Mouse (Mus musculus) T-cell, adult 2 months (primary cell): Measurements from ENCODE around the gene Atp13a1.

Experiments used
- DNase-seq: peaks from one replicate; pipeline ENCODE4 v3.0.0; 2022; ENCODE audit warnings: low spot score

Atp13a1 gene

DNA sequence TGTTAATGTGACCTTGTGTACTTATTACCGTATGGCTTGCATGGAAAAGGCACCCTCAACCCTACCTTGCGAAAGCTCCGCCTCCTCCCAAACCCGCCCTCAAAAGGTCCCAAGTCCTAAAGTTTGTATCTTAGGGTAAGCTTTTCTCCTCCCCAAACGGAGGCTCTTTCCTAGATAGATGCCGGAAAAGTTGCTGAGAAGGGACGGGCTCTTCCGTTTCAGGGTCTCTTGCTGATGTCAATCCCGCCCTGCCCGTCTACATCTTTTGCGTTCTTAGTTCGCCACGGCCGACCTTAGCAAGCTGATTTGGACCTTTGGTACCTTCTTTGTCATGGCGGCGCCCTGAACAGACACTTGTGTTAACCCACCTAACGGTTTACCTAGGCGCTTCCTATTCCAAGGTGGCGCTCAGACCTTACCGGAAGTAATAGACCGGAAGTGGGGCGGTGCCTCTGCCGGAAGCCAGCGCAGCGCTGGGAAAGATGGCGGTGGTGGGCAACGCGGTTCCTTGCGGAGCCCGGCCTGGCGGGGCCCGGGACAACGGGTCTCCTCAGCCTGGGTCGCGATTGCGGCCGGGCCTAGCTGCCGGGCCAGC, at the start of gene Atp13a1, which contains the start of gene Zfp866:
Atp13a1 (plus strand) TSS at position 391 of the 595 bp plus-strand sequence.
Zfp866 (minus strand) TSS at position 406 of the 595 bp plus-strand sequence.
- peak; percentile 92 for DNase-seq

DNA sequence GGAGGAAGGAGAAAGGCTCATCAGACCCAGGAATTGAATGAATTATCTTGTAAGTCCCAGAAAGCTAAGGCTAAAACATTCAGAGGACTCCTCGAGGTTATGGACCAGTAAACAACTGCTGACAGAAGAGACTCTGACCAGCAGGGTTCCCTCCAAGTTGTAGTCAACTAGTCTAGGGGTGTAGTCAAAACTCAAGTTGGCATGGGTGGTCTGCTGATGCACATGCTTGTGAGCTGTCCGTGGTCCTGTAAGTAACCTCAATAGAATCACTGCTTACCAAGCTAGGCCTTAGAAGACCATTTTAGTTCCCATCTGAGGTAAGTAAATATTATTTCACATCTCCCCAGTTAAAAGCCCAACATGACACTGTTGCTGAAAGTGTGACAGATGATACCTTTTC, 49.7 kb upstream of the Atp13a1 start:
- DNase-seq: no peak

DNA sequence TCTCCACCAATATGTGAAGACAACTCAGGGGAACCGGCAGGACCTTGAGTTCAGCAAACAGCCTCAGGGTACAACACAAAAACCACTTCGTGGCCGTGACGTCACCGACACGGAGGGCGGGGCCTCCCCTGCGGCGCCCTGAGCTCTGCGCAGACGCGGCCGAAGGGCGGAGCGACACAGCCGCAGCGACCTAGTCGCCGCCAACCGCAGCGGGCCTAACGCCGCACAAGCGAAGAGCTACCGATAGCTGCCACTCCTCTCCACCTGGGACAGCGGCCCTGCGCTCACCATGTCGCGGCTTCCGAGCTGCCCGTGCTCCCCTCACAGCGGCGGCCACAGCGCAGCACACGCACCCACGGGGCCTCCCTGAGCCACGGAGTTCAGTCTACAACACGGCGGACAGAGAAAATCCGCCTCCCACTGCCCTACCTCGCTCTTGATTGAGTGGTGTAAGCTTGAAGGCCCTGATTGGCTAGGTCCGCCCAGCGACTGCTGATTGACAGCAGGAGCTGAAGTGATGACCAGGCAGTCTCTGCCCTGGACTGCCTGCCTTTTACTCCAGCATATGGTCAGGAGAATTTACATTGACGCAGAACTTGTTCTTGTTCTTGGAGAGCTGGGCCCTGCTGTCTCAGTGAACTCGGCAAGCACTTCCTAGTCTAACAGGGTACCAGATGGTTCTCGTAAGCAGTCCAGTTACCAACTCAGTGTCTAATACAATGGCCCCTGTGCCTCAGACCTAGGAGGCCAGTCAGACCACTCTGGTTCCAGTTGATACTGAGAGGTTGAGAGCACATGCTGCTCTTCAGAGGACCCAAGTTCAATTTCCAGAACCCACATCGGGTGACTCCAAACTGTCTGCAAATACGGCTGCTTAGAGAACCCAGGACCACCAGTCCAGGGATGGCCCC, 41.2 kb upstream of the Atp13a1 start, which contains the start of gene Zfp963:
Zfp963 (minus strand) TSS at position 427 of the 911 bp plus-strand sequence.
- DNase-seq: peak; percentile 97

DNA sequence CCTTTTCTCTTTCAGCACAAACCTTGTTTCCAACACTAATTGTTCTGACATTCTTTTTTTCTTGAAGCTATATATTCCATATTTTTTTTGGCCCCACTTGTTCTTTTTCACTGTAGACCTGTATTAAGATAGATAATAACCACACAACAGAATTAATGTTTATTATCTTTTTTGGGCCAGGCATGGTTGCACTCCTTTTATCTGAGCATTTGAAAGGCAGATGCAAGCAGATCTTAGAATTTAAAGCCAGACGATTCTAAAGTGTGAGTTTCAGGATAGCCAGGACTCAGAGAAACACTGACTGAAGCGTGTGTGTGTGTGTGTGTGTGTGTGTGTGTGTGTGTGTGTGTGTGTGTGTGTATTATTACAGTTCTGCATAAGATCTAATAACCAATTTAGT, 38.5 kb upstream of the Atp13a1 start:
- DNase-seq: no peak

DNA sequence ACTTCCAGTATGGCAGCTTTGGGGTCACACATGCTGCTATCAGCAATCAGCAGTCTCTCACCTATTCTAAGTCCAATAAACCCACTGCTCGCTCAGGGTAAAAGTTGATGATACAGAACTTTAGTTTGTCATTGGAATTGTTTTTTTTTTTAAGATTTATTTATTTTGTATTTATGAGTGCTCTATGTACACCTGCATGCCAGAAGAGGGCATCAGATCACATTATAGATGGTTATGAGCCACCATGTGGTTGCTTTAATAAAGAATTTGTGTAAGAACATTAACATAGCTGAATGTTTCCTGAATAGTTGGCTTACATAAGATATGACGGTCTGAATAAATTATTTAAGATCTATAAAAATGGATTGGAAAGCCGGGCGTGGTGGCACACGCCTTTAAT, 32.6 kb upstream of the Atp13a1 start:
- DNase-seq: no peak

DNA sequence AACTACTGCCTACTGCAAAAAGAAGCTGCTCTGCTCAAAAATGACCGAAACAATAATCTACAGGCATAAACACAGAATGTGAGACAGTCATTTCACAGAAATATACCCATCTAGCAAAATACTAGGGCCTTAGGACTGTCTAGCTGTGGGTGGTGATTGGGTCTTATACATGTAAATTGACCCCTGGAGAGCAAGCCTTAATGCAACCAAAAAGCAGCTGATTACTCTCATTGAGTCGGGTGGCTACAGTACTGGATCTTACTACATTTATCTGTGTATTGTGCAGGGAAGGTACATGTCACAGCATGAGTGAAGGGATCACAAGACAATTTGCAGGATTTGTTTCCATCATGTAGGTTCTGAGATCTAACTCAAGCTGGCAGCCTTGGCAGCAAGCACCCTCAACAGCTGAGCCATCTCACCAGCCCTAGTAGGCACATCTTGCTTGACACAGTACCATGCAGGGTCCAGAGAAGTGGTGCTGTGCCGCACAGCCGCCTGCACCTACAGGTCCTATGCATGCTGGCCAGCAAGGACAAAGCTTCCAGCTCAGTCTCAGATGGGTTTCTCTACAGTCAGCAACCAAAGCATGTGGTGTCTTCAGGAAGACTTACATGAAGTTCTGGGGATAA, 29.0 kb upstream of the Atp13a1 start:
- no peak for DNase-seq

DNA sequence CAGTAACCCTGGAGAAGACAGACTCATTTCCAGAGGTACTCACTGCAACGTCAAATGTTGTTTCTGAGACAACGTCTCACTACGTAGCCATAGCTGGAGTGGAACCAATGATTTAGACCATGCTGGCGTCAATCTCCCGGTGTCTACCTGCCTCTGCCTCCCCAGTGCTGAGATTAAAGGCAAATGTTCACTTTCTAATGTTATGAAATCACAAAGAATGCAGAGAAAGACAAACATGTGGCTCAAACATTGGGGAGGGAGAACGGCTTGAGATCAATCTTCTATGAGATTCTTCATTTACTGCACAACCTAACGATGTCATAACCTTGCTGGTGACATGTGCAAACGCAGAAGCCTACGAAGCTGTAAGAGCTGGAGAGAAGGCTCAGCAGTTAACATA, 19.7 kb upstream of the Atp13a1 start:
- no peak for DNase-seq

DNA sequence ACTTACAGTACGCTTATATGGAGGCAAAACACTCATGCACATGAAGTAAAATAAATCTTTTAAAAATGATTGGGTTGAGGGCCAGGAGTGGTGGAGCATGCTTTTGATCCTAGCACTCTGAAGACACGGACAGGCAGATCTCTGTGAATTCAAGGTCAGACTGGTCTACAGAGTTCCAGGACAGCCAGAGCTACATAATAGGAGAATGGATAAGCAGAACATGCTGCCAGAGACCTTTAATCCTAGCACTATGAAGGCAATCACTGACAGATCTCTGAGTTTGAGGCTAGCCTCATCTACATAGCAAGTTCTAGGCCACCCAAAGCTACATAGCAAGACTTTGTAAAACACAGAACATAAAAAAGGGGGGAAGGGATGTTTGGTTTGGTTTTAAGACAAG, 18.9 kb upstream of the Atp13a1 start:
- no peak for DNase-seq

DNA sequence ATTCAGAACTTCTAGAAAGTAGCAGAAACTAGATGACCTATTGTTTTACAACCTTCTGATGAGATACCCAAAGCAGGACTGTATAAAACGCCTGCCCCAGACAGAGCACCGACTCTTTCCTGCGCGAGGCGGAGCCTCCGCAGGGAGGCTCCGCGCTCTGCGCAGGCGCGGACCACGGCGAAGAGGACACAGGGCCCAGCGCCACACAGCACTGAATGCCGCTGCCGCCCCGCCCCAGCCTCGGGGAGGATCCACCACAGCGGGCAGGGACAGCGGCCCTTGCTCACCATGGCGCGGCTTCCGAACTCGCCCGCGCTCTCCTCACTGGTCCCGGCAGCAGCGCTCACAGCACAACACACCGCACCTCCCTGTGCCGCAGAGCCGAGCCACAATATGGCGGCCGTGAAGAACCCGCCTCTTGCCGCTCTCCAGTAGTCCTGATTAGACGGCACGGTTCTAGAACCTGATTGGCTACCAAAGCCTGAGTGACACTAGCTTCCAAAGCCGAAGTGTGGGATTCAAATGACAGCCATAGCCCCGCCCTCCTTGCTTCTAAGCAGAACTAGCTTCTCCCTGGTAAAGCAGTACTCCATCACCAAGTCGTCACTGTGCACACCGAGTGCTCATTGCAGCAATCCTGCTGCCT, 16.3 kb upstream of the Atp13a1 start, which contains the start of gene Gm20422:
Gm20422 (minus strand) TSS at position 384 of the 646 bp plus-strand sequence.
- DNase-seq: peak; percentile 90

DNA sequence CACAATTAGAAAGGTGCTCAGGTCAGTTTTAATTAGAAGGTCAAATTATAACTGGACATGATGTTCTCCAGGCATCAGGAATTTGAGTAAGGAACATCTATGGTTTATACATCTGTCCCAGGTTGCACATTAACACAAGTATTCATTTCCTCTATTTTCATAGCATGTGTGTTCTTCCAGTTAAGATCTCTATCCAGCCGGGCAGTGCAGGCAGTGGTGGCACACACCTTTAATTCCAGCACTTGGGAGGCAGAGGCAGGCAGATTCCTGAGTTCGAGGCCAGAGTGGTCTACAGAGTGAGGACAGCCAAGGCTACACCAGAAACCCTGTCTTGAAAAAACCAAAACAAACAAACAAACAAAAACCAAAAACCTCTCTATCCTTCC, 15.8 kb upstream of the Atp13a1 start:
- DNase-seq: no peak

DNA sequence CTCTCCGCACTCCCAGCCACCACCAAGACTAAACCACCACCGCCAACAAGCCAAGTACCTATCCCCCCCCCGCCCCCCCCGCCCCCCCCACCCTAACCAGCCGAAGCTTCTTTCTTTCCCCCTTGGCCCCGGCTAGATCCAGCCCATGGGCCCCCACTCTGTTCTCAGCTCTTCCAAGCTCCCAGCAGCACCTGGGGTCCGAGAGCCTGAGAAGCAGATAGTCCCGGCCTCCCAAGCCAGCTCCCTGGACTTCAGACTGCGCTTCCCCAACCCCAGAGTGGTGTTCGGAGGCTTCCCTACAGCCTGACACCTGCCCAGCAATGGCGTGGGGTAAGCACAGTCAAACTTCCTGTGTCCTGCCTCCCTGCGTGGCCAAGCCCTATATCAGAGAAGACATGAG, 13.9 kb upstream of the Atp13a1 start:
- no peak for DNase-seq

DNA sequence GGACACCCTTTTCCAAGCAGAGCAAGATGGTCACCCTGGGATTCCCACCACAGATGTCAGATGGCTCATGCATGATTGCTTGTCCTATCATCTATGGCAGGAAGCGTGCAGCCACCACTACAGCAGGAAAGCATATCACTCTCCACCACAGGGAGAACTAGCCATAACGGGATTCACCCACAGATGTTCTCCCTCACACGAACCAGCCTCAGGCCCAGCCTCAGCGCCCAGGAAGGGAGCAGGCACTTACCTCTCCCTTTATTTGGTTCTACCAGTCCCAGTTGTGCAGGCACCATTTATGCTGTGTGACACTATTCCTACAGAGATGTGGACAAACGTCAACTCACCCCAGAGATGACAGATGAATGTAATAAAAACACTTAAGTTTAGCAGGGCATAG, 1.9 kb upstream of the Atp13a1 start:
- DNase-seq: no peak

DNA sequence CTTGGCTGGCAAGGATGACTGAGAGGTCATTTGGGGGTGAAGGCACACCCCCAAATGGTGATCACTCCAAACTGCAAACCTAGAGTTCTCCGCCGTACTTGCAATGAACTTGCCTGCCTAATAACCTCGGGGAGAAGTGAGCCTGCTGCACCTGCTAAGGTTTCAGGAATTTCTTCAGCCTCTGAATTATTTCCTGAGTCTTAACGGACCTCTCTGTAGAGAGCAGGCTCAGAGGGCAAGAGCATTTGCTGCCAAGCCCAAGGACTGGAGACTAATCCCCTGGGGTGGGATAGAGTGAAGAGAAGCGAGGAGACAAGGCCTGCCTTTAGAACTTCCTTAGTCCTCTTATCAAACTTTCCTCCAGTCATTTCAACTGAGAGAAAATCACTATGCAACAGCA, 1.2 kb upstream of the Atp13a1 start:
- no peak for DNase-seq

DNA sequence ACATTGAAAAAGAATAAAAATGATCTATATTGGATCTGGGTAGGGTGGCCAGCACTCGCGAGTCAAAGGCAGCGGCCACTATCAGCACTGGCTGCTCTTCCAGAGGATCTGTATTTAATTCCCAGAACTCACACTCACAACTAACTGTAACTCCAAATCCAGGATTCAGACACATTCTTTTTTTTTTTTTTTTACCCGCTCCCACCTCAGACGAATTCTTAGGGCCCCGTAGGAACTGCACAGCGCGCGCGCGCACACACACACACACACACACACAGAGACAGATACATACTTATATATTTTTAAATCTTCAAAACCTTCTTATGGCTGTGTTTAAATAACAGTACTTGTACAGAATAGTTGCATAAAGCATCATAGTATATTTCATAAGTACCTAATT, 599 bp upstream of the Atp13a1 start:
- DNase-seq: no peak

DNA sequence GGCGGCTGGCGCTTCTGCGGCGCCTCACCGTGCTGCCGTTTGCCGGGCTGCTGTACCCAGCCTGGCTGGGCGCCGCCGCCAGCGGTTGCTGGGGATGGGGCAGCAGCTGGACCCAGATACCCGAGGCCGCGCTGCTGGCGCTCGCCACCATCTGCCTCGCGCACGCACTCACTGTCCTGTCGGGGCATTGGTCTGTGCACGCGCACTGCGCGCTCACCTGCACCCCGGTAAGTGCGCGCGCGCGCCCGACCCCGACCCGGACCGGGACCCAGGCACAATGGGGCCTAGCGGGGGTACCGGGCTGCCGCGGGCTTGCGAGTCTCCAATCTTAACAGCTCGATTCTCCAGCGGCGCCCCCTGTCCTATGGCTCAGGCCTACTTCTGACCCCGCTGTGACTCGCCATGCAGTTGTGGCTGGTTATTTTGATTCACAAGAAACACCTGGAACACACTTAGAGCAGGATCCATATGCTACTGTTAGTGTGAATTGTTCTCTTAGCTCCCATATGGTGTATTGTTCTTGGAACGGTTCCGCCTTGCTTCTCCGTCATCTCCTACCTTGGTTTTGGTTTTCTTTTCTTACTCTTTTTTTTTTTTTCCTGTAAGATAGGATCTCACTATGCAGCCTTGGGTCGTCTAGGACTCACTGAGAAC, 579 bp downstream of the Atp13a1 start:
- DNase-seq: peak; percentile 24

DNA sequence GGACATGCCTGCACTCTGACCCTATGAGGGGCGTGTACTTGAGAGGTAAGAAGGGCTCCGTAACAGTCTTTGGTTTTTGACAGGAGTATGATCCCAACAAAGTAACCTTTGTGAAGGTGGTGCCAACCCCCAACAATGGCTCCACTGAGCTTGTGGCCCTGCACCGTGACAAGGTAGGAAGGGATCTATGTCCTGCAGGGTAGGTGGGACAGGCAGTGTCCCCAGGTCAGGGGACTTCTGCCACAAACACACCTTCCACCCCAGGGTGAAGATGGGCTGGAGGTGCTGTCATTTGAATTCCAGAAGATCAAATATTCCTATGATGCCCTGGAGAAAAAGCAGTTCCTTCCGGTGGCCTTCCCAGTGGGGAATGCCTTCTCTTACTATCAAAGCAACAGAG, 2.7 kb downstream of the Atp13a1 start:
- no peak for DNase-seq

DNA sequence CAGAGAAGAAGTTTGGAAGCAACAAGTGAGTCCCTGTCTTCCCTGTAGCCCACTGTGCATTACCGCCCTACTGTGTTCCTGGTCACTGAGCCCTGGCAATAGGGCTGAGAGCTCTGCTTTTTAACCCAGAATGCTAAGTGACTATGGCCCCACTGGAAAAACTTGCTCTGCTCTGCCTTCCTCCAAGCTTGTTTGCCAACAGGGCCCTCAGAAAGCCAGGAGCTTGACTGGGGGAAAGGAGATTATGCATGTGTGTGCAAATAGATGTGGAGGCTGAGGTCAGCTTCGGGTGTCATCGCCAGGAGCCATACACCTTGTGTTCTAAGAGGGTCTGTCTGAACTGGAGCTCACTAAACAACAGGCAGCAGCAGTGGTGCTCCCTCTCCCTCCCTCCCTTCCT, 3.1 kb downstream of the Atp13a1 start:
- no peak for DNase-seq

DNA sequence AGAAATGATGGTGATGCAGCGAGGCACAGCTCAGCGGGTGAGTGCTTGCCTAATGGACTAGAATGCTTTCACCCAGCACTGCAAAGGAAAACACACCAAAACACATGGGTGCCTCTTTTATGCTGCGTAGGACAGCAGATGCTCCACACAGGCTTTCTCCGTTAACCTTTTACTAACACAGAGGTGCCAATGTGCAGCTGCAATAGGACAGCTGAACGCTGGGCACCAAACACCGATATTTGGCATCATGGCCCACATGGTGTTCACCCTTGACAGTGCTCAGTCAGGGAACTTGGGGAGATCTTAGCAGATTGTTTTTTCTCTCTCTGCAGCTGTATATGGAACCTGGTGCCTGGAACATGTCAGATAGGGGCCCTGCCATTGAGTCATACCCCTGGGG, 3.9 kb downstream of the Atp13a1 start:
- DNase-seq: no peak

DNA sequence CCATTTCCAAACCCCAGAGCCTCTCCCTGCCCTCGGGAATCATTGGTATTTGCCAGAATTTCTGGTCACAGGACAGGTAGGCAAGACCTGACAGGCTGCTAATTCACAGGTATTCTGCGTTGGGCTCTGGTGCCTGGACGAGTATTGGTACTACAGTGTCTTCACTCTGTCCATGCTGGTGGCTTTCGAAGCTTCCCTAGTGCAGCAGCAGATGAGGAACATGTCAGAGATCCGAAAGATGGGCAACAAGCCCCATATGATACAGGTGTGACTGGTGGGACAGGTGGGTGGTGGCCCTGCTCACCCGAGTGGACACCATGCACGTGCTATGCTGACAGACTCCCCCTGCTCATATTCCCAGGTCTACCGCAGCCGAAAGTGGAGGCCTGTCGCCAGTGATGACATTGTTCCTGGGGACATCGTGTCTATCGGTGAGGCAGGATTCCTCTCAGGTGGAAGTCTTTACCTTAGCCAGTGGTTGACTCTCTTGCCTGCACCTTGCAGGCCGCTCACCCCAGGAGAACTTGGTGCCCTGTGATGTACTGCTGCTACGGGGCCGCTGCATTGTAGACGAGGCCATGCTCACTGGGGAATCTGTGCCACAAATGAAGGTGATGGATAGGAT, 5.9 kb downstream of the Atp13a1 start:
- DNase-seq: no peak

DNA sequence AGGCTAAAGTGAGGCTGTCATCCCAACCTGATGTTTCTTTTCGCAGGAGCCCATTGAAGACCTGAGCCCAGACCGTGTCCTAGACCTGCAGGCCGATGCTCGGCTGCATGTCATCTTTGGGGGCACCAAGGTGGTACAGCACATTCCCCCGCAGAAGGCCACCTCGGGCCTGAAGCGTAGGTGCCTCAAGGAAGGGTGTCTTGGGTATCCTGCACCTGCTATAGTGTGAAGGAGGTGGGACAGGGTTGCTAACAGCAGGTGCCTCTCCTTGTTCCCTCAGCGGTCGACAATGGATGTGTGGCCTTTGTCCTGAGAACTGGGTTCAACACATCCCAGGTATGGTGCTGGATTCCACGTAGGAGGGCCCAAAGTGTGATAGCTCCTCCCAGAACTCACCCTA, 6.7 kb downstream of the Atp13a1 start:
- no peak for DNase-seq

DNA sequence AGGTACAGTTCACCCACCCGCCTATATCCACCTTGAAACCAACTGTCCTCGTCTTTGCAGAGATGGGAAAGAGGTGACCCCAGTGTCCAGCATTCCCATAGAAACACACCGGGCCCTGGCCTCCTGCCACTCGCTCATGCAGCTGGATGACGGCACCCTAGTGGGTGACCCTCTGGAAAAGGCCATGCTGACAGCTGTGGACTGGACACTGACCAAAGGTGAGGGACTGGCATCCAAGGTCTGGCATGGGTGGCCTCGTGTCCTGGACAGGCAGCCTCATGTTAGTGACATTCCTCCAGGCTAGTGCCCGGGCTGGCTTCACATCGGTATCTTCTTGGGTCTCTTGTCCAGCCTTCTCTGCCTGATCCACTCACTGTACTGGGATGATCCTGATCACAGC, 8.3 kb downstream of the Atp13a1 start:
- no peak for DNase-seq
